ENCODE assay signal across 18 mouse cellular contexts in genomic region chr11:95273661-95274060, GRCm38 (mm10). TPM values are rescaled to one million over a fixed set of nuclear protein-coding genes. Genes with fewer than 3 reads are reported as not detected.
"Had no signal": no experiment of that assay in that cellular context is flagged by ENCODE, and none has a peak within 500 bp of the region (broad histone marks: within the 10 kb centered on the region; RNA-seq: fewer than 3 reads in every experiment).

No protein-coding gene starts in this region.

- H3K9ac ChIP-seq: limb, embryonic 15.5 days; liver, embryonic 12.5 days; lung, embryonic 14.5 days had no signal

- H3K4me2 ChIP-seq: limb, embryonic 15.5 days; liver, embryonic 12.5 days; lung, embryonic 14.5 days; midbrain, embryonic 11.5 days had no signal

- H3K27ac ChIP-seq: limb, embryonic 15.5 days had no signal

- ATAC-seq: inflammation-experienced regulatory T-cells, adult 6 months; liver, embryonic 12.5 days; midbrain, embryonic 16.5 days had no signal

- DNase-seq: kidney, adult 9 months; kidney, postnatal 10 days; layer of hippocampus, postnatal 36 days; lung, embryonic 14.5 days; lung, postnatal 10 days; right cerebral cortex, postnatal 14 days; thymus, adult 2 months; thymus, postnatal 25 days had no signal

- H3K4me1 ChIP-seq: limb, embryonic 15.5 days had no signal

- H3K4me3 ChIP-seq: limb, embryonic 15.5 days; liver, embryonic 12.5 days had no signal

- H3K27me3 ChIP-seq: limb, embryonic 15.5 days; liver, embryonic 12.5 days had no signal

- H3K9me3 ChIP-seq: limb, embryonic 15.5 days; liver, embryonic 12.5 days had no signal

RNA-seq across cellular contexts. Expression of gene Tac4, which starts 12.3 kb away (rescaled TPM):
- total RNA-seq: layer of hippocampus, postnatal 36 days; left cerebral cortex, adult 8-10 months; left cerebral cortex, postnatal 25 days had no signal
- polyA plus RNA-seq: liver, embryonic 16.5 days; lung, embryonic 14.5 days; macrophage; midbrain, embryonic 11.5 days; midbrain, embryonic 16.5 days; testis, adult 2 months had no signal
